Mouse (Mus musculus) limb, embryonic 15.5 days (tissue): ENCODE results near the gene Far1. TPM values are rescaled to one million over a fixed set of nuclear protein-coding genes. Genes with fewer than 3 reads are reported as not detected.

Source experiments
- ATAC-seq: fragments of 200-750 bp; cut with Nextera tagmentation; 2 replicates; pipeline ENCODE4 v1.8.0; 2017; ENCODE audit warnings: low read depth, moderate TSS enrichment; ENCODE audit not compliant: insufficient number of reproducible peaks, low FRiP score, low TSS enrichment
- H3K27ac ChIP-seq: fragments of 300-500 bp; sonication (generic); 2 replicates; pipeline ENCODE4 v1.5.1; 2015; ENCODE audit warnings: moderate library complexity, mild to moderate bottlenecking, inconsistent platforms
- H3K27me3 ChIP-seq: fragments of 300-500 bp; sonication (generic); 2 replicates; pipeline ENCODE4 v1.6.1; 2015; ENCODE audit warnings: inconsistent platforms
- H3K36me3 ChIP-seq: fragments of 300-500 bp; sonication (generic); 2 replicates; pipeline ENCODE4 v1.6.1; 2015; ENCODE audit warnings: inconsistent platforms
- H3K4me1 ChIP-seq: fragments of 300-500 bp; sonication (generic); 2 replicates; pipeline ENCODE4 v1.6.1; 2015; ENCODE audit warnings: inconsistent platforms
- H3K4me2 ChIP-seq: fragments of 300-500 bp; sonication (generic); 2 replicates; pipeline ENCODE4 v1.6.1; 2015; ENCODE audit warnings: mild to moderate bottlenecking, inconsistent platforms
- H3K4me3 ChIP-seq: fragments of 300-500 bp; sonication (generic); 2 replicates; pipeline ENCODE4 v1.5.1; 2015; ENCODE audit warnings: mild to moderate bottlenecking, inconsistent platforms
- H3K9ac ChIP-seq: fragments of 300-500 bp; sonication (generic); 2 replicates; pipeline ENCODE4 v1.6.1; 2015; ENCODE audit warnings: inconsistent platforms
- H3K9me3 ChIP-seq: fragments of 300-500 bp; sonication (generic); 2 replicates; pipeline ENCODE4 v1.6.1; 2016; ENCODE audit warnings: inconsistent platforms
- WGBS: fragments of 180-500 bp; shearing (Covaris S2); methylation state at CpG from one replicate; pipeline ENCODE4 v1.1.7; 2015; 5-methylcytosine and 5-hydroxymethylcytosine counted together
- polyA plus RNA-seq: library from polyadenylated mRNA; unstranded; fragments of >200 nt; fragmentation: Nextera tagmentation; extraction: Ambion mirVana; gene quantifications from 2 replicates; pipeline ENCODE4 v1.2.1, GENCODE M21; 2015

Far1 gene
- polyA plus RNA-seq = 72.4 and 80.8 TPM in 2 replicates

DNA sequence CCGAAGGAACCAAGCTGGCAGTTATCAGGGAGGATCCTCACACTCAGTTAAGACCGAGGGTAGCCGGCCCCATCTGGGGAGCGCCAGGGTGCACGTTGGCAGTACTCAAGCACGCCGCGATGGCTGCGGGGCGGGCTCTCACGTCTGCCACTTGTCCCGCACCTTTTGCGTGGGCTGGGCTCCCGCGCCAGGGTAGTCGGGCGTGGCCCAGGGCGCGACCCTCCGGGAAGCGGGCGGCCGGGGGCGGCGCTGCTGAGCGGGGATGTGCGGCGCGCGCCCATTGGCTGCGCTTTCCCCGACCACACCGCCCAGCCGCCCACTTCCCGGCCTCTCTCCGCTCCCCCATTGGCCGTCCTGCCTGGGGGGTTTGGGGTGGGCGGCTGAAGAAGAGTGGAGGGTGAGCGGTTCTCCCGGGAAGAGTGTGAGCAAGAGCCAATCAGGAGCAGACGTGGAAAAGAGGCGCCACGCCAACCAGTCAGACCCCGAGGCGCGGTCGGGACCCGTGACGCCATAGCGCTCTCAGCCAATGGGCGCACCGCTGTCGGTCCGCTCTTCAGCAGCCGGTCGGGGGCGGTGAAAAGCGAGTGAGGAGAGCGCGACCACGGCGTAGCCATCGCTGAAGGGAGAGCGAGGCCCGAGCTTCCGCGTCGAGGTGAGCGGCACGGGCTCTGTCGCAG is at the start of gene Far1:
TSS of gene Far1 (plus strand) at position 549 of the 677 bp plus-strand sequence.
- Histone ChIP-seq H3K9ac (peak within 1 kb of the TSS; percentile 76), H3K4me2 (peak within 1 kb of the TSS; percentile 90), H3K36me3 (no peaks in the 10 kb centered on the region), H3K27ac (peak within 1 kb of the TSS; percentile 96), H3K9me3 (no peaks in the 10 kb centered on the region), H3K4me1 (peaks cover 2% of the 10 kb centered on the region; the same call in 1 of the 2 replicates), H3K4me3 (peak within 1 kb of the TSS; percentile 76), H3K27me3 (no peaks in the 10 kb centered on the region)
- peak; percentile 100 for ATAC-seq
- under 1% methylated on average over 70 of the region's 71 CpGs for WGBS

DNA sequence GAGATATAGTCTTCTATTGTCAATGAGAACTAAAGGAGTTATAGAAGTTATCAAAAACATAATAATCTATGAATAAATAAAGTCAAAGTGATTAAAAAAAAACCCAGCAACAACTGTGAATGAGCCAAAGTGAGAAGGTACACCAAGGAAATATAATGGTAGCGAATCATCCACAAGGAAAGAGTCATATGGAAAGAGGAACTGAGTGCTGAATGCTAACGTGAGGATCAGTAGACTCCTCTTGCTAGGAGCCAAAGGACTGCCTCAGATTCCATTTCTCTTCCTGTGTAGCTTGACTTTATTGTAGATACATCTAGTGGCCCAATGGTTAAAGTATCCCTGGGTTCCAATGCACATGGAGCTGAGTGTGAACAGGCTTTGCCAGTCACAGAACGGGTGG is 45.3 kb upstream of the Far1 start:
- Histone ChIP-seq H3K4me3 (no peak overlapping the region), H3K27ac (no peak overlapping the region), H3K4me2 (no peak overlapping the region), H3K27me3 (no peaks in the 10 kb centered on the region), H3K36me3 (no peaks in the 10 kb centered on the region), H3K4me1 (no peaks in the 10 kb centered on the region), H3K9me3 (no peaks in the 10 kb centered on the region), H3K9ac (no peak overlapping the region)
- 82% methylated on average over 3 of the region's 3 CpGs for WGBS
- ATAC-seq = no peak

DNA sequence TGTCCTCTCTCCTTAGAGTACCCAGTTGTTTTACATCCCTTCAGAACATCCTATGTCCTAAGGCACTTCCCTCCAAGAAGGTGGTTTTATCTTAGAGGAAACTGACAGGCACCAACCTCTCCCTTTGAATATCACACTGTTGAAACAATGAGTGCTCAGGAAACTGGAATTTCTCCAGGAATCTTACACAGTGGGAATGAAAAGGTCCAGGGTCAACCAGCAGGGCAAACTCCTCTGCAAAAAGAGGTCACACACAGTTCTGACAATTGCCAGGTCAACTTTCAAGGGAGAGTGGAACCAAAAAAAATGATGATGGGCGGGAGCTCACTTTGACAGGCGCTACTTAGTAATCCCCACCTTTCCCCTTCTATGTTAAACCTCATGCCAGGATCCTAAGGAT is 43.0 kb upstream of the Far1 start:
- H3K9me3 ChIP-seq = no peaks in the 10 kb centered on the region
- no peak overlapping the region for H3K9ac ChIP-seq
- H3K27me3 ChIP-seq = no peaks in the 10 kb centered on the region
- no peaks in the 10 kb centered on the region for H3K36me3 ChIP-seq
- no peak for ATAC-seq
- no peak overlapping the region for H3K4me2 ChIP-seq
- no peaks in the 10 kb centered on the region for H3K4me1 ChIP-seq
- 81% methylated on average over 2 of the region's 2 CpGs for WGBS
- no peak overlapping the region for H3K27ac ChIP-seq
- H3K4me3 ChIP-seq = no peak overlapping the region

DNA sequence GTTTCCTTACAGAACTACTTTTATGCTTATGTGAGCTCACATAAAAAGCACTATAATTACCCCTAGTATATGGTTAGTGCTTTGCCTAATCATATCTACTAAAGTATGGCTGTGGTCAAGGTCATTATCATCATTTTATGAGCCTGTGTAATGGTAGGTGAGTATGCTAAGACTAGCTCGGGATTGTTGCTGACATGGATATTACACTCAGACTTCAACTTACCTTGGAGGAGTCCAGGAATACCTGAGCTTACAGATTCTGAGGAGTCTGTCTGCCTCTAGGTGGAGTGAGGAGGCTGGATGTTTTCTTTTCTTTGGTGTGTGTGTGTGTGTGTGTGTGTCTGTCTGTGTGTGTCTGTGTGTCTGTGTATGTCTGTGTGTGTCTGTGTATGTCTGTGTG is 42.0 kb upstream of the Far1 start:
- no peaks in the 10 kb centered on the region for H3K36me3 ChIP-seq
- no peak overlapping the region for H3K4me2 ChIP-seq
- H3K4me3 ChIP-seq = no peak overlapping the region
- no peak overlapping the region for H3K27ac ChIP-seq
- ATAC-seq = no peak
- no peaks in the 10 kb centered on the region for H3K27me3 ChIP-seq
- 61% methylated on average over 1 of the region's 1 CpGs for WGBS
- no peaks in the 10 kb centered on the region for H3K4me1 ChIP-seq
- H3K9ac ChIP-seq = no peak overlapping the region
- H3K9me3 ChIP-seq = no peaks in the 10 kb centered on the region

DNA sequence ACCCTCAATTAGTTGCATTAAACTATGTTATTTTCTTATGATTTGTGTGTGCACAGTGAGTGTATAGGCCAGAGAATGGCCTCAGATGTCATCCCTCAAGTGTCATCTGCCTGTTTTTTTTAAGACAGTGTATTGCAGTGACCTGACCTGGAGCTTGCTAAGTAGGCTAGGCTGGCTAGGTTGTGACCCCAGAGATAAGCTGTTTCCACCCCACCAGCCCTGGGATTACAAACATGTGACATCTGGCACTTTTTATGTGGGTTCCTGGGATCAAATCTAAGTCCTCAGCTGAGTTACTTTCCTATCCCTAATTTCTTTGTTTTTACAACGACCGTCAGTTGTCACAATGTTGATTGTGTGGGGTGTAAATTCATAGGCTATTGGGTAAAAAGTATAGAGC is 17.8 kb upstream of the Far1 start:
- ATAC-seq = no peak
- no peaks in the 10 kb centered on the region for H3K27me3 ChIP-seq
- no peak overlapping the region for H3K9ac ChIP-seq
- no peak overlapping the region for H3K4me3 ChIP-seq
- no peak overlapping the region for H3K4me2 ChIP-seq
- H3K36me3 ChIP-seq = no peaks in the 10 kb centered on the region
- H3K9me3 ChIP-seq = no peaks in the 10 kb centered on the region
- 55% methylated on average over 2 of the region's 2 CpGs for WGBS
- no peaks in the 10 kb centered on the region for H3K4me1 ChIP-seq
- H3K27ac ChIP-seq = no peak overlapping the region

DNA sequence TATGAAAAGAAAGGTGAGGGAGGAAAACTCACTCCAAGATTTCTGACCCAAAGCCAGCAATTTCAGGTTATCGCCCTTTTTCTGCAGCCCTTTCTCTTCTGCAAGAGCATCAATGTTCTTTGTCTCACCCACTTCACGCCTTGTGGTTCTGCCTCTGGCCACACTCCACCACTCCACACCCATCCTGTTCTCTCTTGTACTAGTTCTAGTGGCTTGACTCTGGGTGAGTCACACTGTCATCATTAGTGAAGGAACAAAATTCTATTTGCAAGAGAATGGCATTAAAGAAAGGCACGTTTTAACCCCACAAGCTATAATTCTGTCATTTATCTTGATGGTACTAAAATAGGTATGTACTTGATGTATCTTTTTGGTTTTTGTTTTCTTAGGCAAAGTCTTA is 15.2 kb upstream of the Far1 start:
- H3K4me3 ChIP-seq = no peak overlapping the region
- no peaks in the 10 kb centered on the region for H3K36me3 ChIP-seq
- H3K4me1 ChIP-seq = no peaks in the 10 kb centered on the region
- H3K9me3 ChIP-seq = no peaks in the 10 kb centered on the region
- no peak overlapping the region for H3K4me2 ChIP-seq
- H3K27me3 ChIP-seq = no peaks in the 10 kb centered on the region
- H3K9ac ChIP-seq = no peak overlapping the region
- WGBS = 79% methylated on average over 3 of the region's 3 CpGs
- H3K27ac ChIP-seq = no peak overlapping the region
- no peak for ATAC-seq

DNA sequence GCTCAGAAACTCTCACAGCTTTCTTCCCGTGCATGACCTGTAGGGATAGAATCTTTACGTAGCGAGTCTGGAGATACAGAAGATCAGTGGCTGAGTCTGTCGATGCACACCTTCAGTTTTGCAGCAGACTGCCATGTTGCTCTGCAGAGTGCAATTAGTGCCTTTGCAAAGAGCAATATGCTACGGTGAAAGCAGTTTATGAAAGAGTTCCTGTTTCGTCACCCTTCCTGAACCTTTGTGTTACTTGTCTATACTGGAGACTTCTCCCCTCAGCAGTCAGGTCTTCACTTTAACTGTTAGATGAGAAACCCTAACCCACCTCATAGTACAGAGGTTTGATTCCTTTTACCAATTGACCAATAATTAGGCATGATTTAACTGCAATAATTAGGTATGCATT is 13.8 kb upstream of the Far1 start:
- Histone ChIP-seq H3K4me3 (no peak overlapping the region), H3K9ac (no peak overlapping the region), H3K36me3 (no peaks in the 10 kb centered on the region), H3K9me3 (no peaks in the 10 kb centered on the region), H3K4me2 (no peak overlapping the region), H3K27ac (no peak overlapping the region), H3K4me1 (no peaks in the 10 kb centered on the region), H3K27me3 (no peaks in the 10 kb centered on the region)
- ATAC-seq = no peak
- WGBS = 75% methylated on average over 6 of the region's 6 CpGs

DNA sequence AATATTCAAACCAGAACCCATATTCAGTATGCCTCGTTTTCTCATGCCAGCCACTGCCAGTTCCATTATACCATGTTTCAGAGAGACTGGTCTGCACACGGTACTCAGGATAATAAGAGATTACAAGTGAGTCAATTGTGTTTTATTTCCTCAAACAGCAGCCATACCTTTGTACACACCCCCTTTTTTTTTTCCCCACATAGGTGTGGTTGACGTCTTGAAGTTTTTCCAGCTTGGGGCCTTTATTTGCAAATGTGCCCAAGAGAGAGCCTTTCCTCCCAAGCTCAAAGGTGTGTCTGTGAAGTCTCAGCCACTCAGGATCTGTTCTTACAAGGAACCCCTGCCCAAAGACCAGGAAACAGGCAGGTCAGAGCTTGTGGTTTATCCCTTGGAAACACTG is 11.2 kb upstream of the Far1 start:
- H3K27me3 ChIP-seq = no peaks in the 10 kb centered on the region
- no peak overlapping the region for H3K4me3 ChIP-seq
- 45% methylated on average over 3 of the region's 3 CpGs for WGBS
- H3K9ac ChIP-seq = no peak overlapping the region
- H3K4me1 ChIP-seq = no peaks in the 10 kb centered on the region; the same call in 1 of the 2 replicates
- no peak for ATAC-seq
- no peak overlapping the region for H3K4me2 ChIP-seq
- no peak overlapping the region for H3K27ac ChIP-seq
- no peaks in the 10 kb centered on the region for H3K36me3 ChIP-seq
- H3K9me3 ChIP-seq = no peaks in the 10 kb centered on the region

DNA sequence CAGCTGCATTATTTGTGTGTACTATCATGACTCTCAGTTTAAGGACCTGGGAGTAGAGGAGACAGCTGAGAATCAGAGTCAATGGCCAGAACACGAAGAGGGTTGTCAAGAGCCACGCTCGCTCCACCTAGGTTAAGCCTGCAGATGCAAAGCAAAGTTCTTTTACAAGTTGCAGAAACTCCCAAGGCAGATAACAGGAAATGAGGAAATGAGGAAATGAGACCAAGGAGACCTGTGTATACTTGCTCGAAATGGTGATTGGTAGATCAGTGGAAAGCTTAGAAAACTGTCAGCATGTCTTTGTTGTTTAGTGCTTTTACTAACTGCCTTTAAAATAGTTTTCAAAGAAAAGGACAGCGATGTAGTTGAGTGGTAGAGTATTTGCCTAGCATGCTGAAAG is 8.6 kb upstream of the Far1 start:
- 41% methylated on average over 5 of the region's 5 CpGs for WGBS
- no peak overlapping the region for H3K27ac ChIP-seq

DNA sequence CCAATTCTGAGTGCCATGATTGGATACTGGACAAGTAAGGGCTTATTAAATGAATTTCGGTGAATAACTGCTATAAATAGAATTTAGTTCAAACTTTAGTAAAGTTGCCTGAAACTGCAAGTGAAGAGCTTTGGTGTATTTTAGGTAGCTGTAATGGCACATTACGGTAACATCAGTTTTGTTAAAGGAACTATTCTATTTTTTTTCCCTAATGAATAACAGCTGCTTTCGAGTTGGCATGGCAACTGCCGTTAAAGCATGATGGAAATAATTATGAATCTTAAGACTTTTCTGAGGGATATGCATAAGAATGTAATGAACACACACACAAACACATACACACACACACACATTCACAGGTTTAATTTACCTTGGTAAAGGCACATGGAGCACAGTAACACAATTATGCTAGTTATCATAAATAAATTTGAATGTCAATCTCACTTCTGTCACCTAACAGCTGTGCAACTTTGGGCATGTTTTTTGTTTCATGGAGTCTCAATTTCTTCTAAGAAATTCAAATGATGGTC is 8.1 kb upstream of the Far1 start:
- no peaks in the 10 kb centered on the region for H3K27me3 ChIP-seq
- no peaks in the 10 kb centered on the region; the same call in 1 of the 2 replicates for H3K4me1 ChIP-seq
- H3K9ac ChIP-seq = no peak overlapping the region
- 42% methylated on average over 4 of the region's 4 CpGs for WGBS
- no peak for ATAC-seq
- H3K36me3 ChIP-seq = no peaks in the 10 kb centered on the region
- H3K27ac ChIP-seq = no peak overlapping the region
- no peaks in the 10 kb centered on the region for H3K9me3 ChIP-seq
- H3K4me3 ChIP-seq = no peak overlapping the region
- H3K4me2 ChIP-seq = no peak overlapping the region

More for the DNA sequence above, 8.6 kb upstream of the Far1 start:
- ATAC-seq = no peak
- no peak overlapping the region for H3K9ac ChIP-seq
- H3K4me3 ChIP-seq = no peak overlapping the region
- no peaks in the 10 kb centered on the region for H3K36me3 ChIP-seq
- no peaks in the 10 kb centered on the region for H3K27me3 ChIP-seq
- no peaks in the 10 kb centered on the region; the same call in 1 of the 2 replicates for H3K4me1 ChIP-seq
- no peak overlapping the region for H3K4me2 ChIP-seq
- H3K9me3 ChIP-seq = no peaks in the 10 kb centered on the region

DNA sequence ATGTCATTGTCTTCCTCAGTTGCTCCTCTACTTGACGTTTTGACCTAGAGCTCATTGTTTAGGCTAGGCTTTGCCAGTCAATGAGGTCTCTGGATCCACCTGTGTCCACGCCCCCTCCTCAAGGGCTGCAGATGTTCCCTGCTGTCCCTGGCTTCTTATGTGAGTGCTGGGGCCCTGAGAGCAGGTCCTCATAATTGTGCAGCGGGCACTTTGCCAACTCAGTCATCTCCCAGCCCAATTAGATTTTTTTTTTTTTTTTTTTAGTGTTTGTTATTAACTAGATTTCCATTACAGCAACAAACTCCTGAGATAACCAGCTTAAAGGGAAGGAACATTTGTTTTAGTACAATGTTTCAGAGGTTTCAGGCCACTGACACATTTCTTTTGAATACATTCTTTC is 5.8 kb upstream of the Far1 start:
- Histone ChIP-seq H3K4me2 (no peak overlapping the region), H3K27ac (no peak overlapping the region), H3K9me3 (no peaks in the 10 kb centered on the region), H3K27me3 (no peaks in the 10 kb centered on the region), H3K4me3 (no peak overlapping the region), H3K4me1 (no peaks in the 10 kb centered on the region; the same call in 1 of the 2 replicates), H3K36me3 (no peaks in the 10 kb centered on the region), H3K9ac (no peak overlapping the region)
- no peak for ATAC-seq
- 55% methylated on average over 3 of the region's 3 CpGs for WGBS

DNA sequence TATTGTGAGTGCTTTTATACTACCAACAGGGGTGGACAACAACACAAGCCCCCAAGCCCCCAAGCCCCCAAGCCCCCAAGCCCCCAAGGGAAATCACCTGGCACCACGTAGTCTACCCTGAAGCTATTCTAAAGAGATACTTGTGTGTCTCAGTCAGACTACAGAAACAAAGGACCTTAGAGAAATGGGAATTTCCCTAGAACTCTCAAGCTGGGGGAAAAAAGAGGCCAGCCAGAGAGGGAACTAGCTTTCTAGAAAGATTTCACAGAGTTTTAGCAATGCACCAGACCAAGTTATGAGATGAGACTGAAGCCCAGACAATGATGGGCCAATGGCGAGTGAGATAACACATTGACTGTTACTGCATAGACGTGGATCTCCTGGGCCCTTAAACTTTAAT is 2.2 kb upstream of the Far1 start:
- Histone ChIP-seq H3K27me3 (no peaks in the 10 kb centered on the region), H3K4me3 (no peak overlapping the region), H3K36me3 (no peaks in the 10 kb centered on the region), H3K27ac (no peak overlapping the region), H3K9ac (no peak overlapping the region), H3K4me1 (peaks cover 2% of the 10 kb centered on the region; the same call in 1 of the 2 replicates), H3K4me2 (no peak overlapping the region), H3K9me3 (no peaks in the 10 kb centered on the region)
- no peak for ATAC-seq
- WGBS = 73% methylated on average over 3 of the region's 3 CpGs
